In genomic region chr3:57951438-57951837, GRCm38 (mm10) we compare ENCODE assay signal across 19 mouse cellular contexts.
DNase-seq lines count a peak whose midpoint lies in the region; ATAC-seq and TF ChIP-seq lines count a peak whose summit lies in the region.
"Had no signal": no experiment of that assay in that cellular context is flagged by ENCODE, and none has a peak within 500 bp of the region (broad histone marks: within the 10 kb centered on the region; RNA-seq: fewer than 3 reads in every experiment).

No protein-coding gene starts in this region.

- peaks cover 34% of the 10 kb centered on the region for H3K27me3 ChIP-seq in midbrain, embryonic 10.5 days (ENCODE audit: low read depth, poor library complexity, severe bottlenecking)
- H3K27me3 ChIP-seq in midbrain, postnatal 0 days (ENCODE audit: insufficient read depth, low read length) = no peaks in the 10 kb centered on the region
- H3K27me3 ChIP-seq: embryonic facial prominence, embryonic 15.5 days; heart, embryonic 15.5 days; limb, embryonic 15.5 days; megakaryocyte, embryonic 14.5 days had no signal

- ATAC-seq in midbrain, postnatal 0 days (ENCODE audit: low FRiP score) = peak; percentile 24

- H3K4me1 ChIP-seq in midbrain, embryonic 10.5 days = peaks cover 22% of the 10 kb centered on the region
- no peaks in the 10 kb centered on the region for H3K4me1 ChIP-seq in midbrain, postnatal 0 days (ENCODE audit: insufficient read depth, low read length)
- H3K4me1 ChIP-seq: embryonic facial prominence, embryonic 15.5 days; megakaryocyte, embryonic 14.5 days had no signal

- no peak overlapping the region for H3K9ac ChIP-seq in midbrain, postnatal 0 days (replicated peaks; ENCODE audit: low read length, poor library complexity, severe bottlenecking)
- H3K9ac ChIP-seq: embryonic facial prominence, embryonic 15.5 days; heart, embryonic 15.5 days; limb, embryonic 15.5 days had no signal

- DNase-seq in heart, adult 11 months = peak; percentile 19
- no peak for DNase-seq in heart, adult 8-10 months (ENCODE audit: low spot score)
- peak; percentile 53 for DNase-seq in brain, adult 2 months (ENCODE audit: low read depth, low spot score)
- DNase-seq in midbrain, embryonic 10.5 days (ENCODE audit: low spot score) = no peak
- DNase-seq in midbrain, postnatal 0 days (ENCODE audit: low spot score) = no peak
- DNase-seq in urinary bladder, adult 18-20 months (ENCODE audit: low spot score in 2 of 2) = no peak
- DNase-seq in adrenal gland, adult 8-10 months = no peak
- DNase-seq: adrenal gland, adult 2 months; cerebellum, adult 9-11 months; heart, postnatal 4 days; kidney, adult 2 months; kidney, postnatal 10 days; lung, postnatal 10 days; thymus, adult 2 months had no signal

- H3K4me2 ChIP-seq in midbrain, postnatal 0 days (ENCODE audit: low read depth, low read length, poor library complexity, severe bottlenecking) = no peak overlapping the region
- H3K4me2 ChIP-seq: embryonic facial prominence, embryonic 15.5 days; heart, embryonic 15.5 days; limb, embryonic 15.5 days had no signal

- no peak for TF ChIP-seq CTCF in midbrain, postnatal 0 days (IDR thresholded peaks at IDR 0.05)

- no peaks in the 10 kb centered on the region for H3K36me3 ChIP-seq in midbrain, embryonic 10.5 days
- H3K36me3 ChIP-seq in midbrain, postnatal 0 days (ENCODE audit: insufficient read depth, low read length) = no peaks in the 10 kb centered on the region
- H3K36me3 ChIP-seq: embryonic facial prominence, embryonic 15.5 days; heart, embryonic 15.5 days; limb, embryonic 15.5 days had no signal

- WGBS in midbrain, embryonic 10.5 days = 19% methylated on average over 5 of the region's 5 CpGs
- 9% methylated on average over 5 of the region's 5 CpGs for WGBS in midbrain, postnatal 0 days

- H3K27ac ChIP-seq in midbrain, embryonic 10.5 days (replicated peaks) = peak overlapping the region; percentile 14; the same call in 1 of the 2 replicates
- H3K27ac ChIP-seq in midbrain, postnatal 0 days (ENCODE audit: low read depth, low read length) = peak overlapping the region; percentile 13; the same call in 1 of the 2 replicates
- H3K27ac ChIP-seq: embryonic facial prominence, embryonic 15.5 days; heart, embryonic 15.5 days; limb, embryonic 15.5 days had no signal

- H3K4me3 ChIP-seq in midbrain, embryonic 10.5 days = no peak overlapping the region
- H3K4me3 ChIP-seq in midbrain, postnatal 0 days (ENCODE audit: low read depth, low read length) = no peak overlapping the region
- H3K4me3 ChIP-seq: embryonic facial prominence, embryonic 15.5 days; heart, embryonic 15.5 days; limb, embryonic 15.5 days; megakaryocyte, embryonic 14.5 days; myocyte had no signal

- no peaks in the 10 kb centered on the region; the same call in 1 of the 2 replicates for H3K9me3 ChIP-seq in midbrain, embryonic 10.5 days (replicated peaks)
- H3K9me3 ChIP-seq in midbrain, postnatal 0 days (ENCODE audit: low read length) = no peaks in the 10 kb centered on the region
- H3K9me3 ChIP-seq: embryonic facial prominence, embryonic 15.5 days; heart, embryonic 15.5 days; limb, embryonic 15.5 days; megakaryocyte, embryonic 14.5 days had no signal

Comparison
In these comparisons a context has a peak if more than half of its experiments do, and no peak if none do; other contexts are left out.
1. DNase-seq: peak in heart, adult 11 months (single experiment) and brain, adult 2 months (single experiment); none in heart, adult 8-10 months (single experiment), midbrain, embryonic 10.5 days (single experiment), midbrain, postnatal 0 days (single experiment), urinary bladder, adult 18-20 months (0 of 2) and adrenal gland, adult 8-10 months (single experiment).